Mouse (Mus musculus) liver, embryonic 15.5 days (tissue): Measurements from ENCODE around the gene Stk11. TPM values are rescaled to one million over a fixed set of nuclear protein-coding genes. Genes with fewer than 3 reads are reported as not detected.

ENCODE experiments used
- ATAC-seq: fragments of 200-750 bp; cut with Nextera tagmentation; 2 replicates; pipeline ENCODE4 v1.8.0; 2017; ENCODE audit warnings: moderate number of reproducible peaks, mild to moderate bottlenecking, moderate library complexity; ENCODE audit not compliant: insufficient read depth
- H3K27ac ChIP-seq: fragments of 300-500 bp; sonication (generic); replicated peaks from 2 replicates; pipeline ENCODE4 v1.5.1; 2015; ENCODE audit warnings: mild to moderate bottlenecking, inconsistent platforms
- H3K27me3 ChIP-seq: fragments of 300-500 bp; sonication (generic); 2 replicates; pipeline ENCODE4 v1.6.1; 2015; ENCODE audit warnings: mild to moderate bottlenecking, inconsistent platforms
- H3K36me3 ChIP-seq: fragments of 300-500 bp; sonication (generic); replicated peaks from 2 replicates; pipeline ENCODE4 v1.6.1; 2015; ENCODE audit warnings: moderate library complexity, mild to moderate bottlenecking, inconsistent platforms
- H3K4me1 ChIP-seq: fragments of 300-500 bp; sonication (generic); replicated peaks from 2 replicates; pipeline ENCODE4 v1.6.1; 2015; ENCODE audit warnings: inconsistent platforms
- H3K4me2 ChIP-seq: fragments of 300-500 bp; sonication (generic); 2 replicates; pipeline ENCODE4 v1.6.1; 2015; ENCODE audit warnings: moderate library complexity, mild to moderate bottlenecking, inconsistent platforms
- H3K4me3 ChIP-seq: fragments of 300-500 bp; sonication (generic); replicated peaks from 2 replicates; pipeline ENCODE4 v1.5.1; 2015; ENCODE audit warnings: mild to moderate bottlenecking, inconsistent platforms
- H3K9ac ChIP-seq: fragments of 300-500 bp; sonication (generic); 2 replicates; pipeline ENCODE4 v1.6.1; 2015; ENCODE audit warnings: moderate library complexity, mild to moderate bottlenecking, inconsistent platforms
- H3K9me3 ChIP-seq: fragments of 300-500 bp; sonication (generic); replicated peaks from 2 replicates; pipeline ENCODE4 v1.6.1; 2016; ENCODE audit warnings: inconsistent platforms
- WGBS: fragments of 180-500 bp; shearing (Covaris S2); methylation state at CpG from one replicate; pipeline ENCODE4 v1.1.7; 2015; ENCODE audit warnings: mixed read lengths; ENCODE audit not compliant: insufficient replicate concordance; 5-methylcytosine and 5-hydroxymethylcytosine counted together
- polyA plus RNA-seq: library from polyadenylated mRNA; unstranded; fragments of >200 nt; fragmentation: Nextera tagmentation; extraction: Ambion mirVana; gene quantifications from 2 replicates; pipeline ENCODE4 v1.2.1, GENCODE M21; 2015

Stk11 gene
- polyA plus RNA-seq, 1 experiment from 2014 or later, result 16.4 TPM

GRCm38 (mm10) chr10:80115944-80116335 lies 337 bp downstream of the Stk11 start:
- H3K9ac ChIP-seq, result peak overlapping the region; percentile 97
- ATAC-seq, result 0 out of 2 replicates have a peak, but pooled peaks have one; percentile 11
- H3K4me3 ChIP-seq, result peak overlapping the region; percentile 94
- H3K27me3 ChIP-seq, result no peaks in the 10 kb centered on the region
- peak overlapping the region; percentile 95 for H3K27ac ChIP-seq
- H3K36me3 ChIP-seq, result peaks cover 38% of the 10 kb centered on the region
- peak overlapping the region; percentile 82 for H3K4me2 ChIP-seq
- under 1% methylated on average over 56 of the region's 63 CpGs for WGBS
- peaks cover 68% of the 10 kb centered on the region for H3K4me1 ChIP-seq
- H3K9me3 ChIP-seq, result no peaks in the 10 kb centered on the region

DNA sequence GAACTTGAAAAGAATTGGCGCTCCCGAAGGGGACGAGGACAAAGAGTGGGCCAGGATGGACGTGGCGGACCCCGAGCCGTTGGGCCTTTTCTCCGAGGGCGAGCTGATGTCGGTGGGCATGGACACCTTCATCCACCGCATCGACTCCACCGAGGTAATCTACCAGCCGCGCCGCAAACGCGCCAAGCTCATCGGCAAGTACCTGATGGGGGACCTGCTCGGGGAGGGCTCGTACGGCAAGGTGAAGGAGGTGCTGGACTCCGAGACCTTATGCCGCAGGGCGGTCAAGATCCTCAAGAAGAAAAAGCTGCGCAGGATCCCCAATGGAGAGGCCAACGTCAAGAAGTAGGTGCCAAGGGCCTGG lies 942 bp downstream of the Stk11 start:
- WGBS, result under 1% methylated on average over 27 of the region's 27 CpGs
- no peak for ATAC-seq
- Histone ChIP-seq H3K27me3 (no peaks in the 10 kb centered on the region), H3K4me2 (peak overlapping the region; percentile 82), H3K4me1 (peaks cover 70% of the 10 kb centered on the region), H3K4me3 (peak overlapping the region; percentile 94), H3K9me3 (no peaks in the 10 kb centered on the region), H3K36me3 (peaks cover 44% of the 10 kb centered on the region), H3K9ac (peak overlapping the region; percentile 97), H3K27ac (peak overlapping the region; percentile 95)

GRCm38 (mm10) chr10:80116927-80117691 lies 1.5 kb downstream of the Stk11 start:
- peak overlapping the region; percentile 95 for H3K27ac ChIP-seq
- peak; percentile 6 for ATAC-seq
- peak overlapping the region; percentile 97 for H3K9ac ChIP-seq
- H3K27me3 ChIP-seq, result no peaks in the 10 kb centered on the region
- no peaks in the 10 kb centered on the region for H3K9me3 ChIP-seq
- H3K36me3 ChIP-seq, result peaks cover 49% of the 10 kb centered on the region
- peaks cover 75% of the 10 kb centered on the region for H3K4me1 ChIP-seq
- WGBS, result under 1% methylated on average over 30 of the region's 30 CpGs
- peak overlapping the region; percentile 94 for H3K4me3 ChIP-seq
- peak overlapping the region; percentile 82 for H3K4me2 ChIP-seq

GRCm38 (mm10) chr10:80117736-80118135 lies 2.1 kb downstream of the Stk11 start:
- H3K9me3 ChIP-seq, result no peaks in the 10 kb centered on the region
- H3K4me1 ChIP-seq, result peaks cover 81% of the 10 kb centered on the region
- peak overlapping the region; percentile 97 for H3K9ac ChIP-seq
- no peak for ATAC-seq
- peak overlapping the region; percentile 82 for H3K4me2 ChIP-seq
- peak overlapping the region; percentile 94 for H3K4me3 ChIP-seq
- 30% methylated on average over 1 of the region's 1 CpGs for WGBS
- peaks cover 55% of the 10 kb centered on the region for H3K36me3 ChIP-seq
- H3K27me3 ChIP-seq, result no peaks in the 10 kb centered on the region
- H3K27ac ChIP-seq, result peak overlapping the region; percentile 95

DNA sequence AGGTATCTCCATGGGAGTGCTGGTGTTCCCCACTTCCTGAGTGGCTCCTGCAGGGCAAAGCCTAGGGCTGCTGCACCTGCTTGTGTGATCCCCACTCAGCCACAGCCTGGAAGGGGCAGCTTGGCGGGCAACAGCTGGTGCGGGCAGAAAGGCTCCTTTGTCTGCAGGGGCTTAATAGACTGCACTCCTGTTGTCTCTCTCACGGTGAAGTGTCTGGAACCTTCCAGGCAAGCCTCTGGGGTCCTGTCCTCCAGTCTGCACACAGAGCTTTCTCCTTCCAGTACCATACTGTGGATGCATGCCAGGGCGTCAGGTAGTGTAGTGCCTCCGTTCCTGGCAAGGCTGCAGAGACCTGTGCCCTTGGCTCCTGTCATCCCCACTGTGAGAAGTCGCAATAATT lies 2.9 kb downstream of the Stk11 start:
- no peaks in the 10 kb centered on the region for H3K9me3 ChIP-seq
- peaks cover 82% of the 10 kb centered on the region for H3K4me1 ChIP-seq
- ATAC-seq, result no peak
- WGBS, result 77% methylated on average over 6 of the region's 6 CpGs
- no peaks in the 10 kb centered on the region for H3K27me3 ChIP-seq
- peak overlapping the region; percentile 95 for H3K27ac ChIP-seq
- H3K4me3 ChIP-seq, result peak overlapping the region; percentile 94
- peak overlapping the region; percentile 97 for H3K9ac ChIP-seq
- peaks cover 63% of the 10 kb centered on the region for H3K36me3 ChIP-seq
- H3K4me2 ChIP-seq, result peak overlapping the region; percentile 82

- no peak for ATAC-seq
- WGBS, result 67% methylated on average over 2 of the region's 2 CpGs
- Histone ChIP-seq H3K27ac (peak overlapping the region; percentile 42), H3K4me1 (peaks cover 82% of the 10 kb centered on the region), H3K27me3 (no peaks in the 10 kb centered on the region), H3K36me3 (peaks cover 79% of the 10 kb centered on the region), H3K9ac (no peak overlapping the region; the same call in 1 of the 2 replicates), H3K4me3 (no peak overlapping the region; the same call in 1 of the 2 replicates), H3K9me3 (no peaks in the 10 kb centered on the region), H3K4me2 (peak overlapping the region; percentile 82)
Observed at GRCm38 (mm10) chr10:80120146-80120545, 4.5 kb downstream of the Stk11 start.

DNA sequence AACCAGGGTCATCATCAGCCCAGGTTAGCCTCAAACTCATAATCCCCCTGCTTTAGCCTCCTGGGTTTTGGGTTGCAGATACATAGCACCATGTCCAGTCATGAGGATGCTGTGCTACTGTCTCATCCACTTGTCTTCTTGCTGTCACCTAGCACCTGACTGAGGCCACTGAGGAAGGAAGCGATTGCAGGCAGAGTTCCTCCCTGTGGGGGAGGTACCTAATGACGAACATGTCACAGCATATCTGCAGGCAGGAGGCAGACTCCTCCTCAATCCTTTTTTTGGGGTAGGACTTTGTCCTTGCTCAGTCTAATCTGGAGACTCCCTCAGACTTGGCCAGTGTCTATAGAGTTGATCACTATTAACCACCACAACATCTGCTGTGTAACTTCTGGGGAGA lies 6.0 kb downstream of the Stk11 start:
- Histone ChIP-seq H3K4me1 (peaks cover 97% of the 10 kb centered on the region), H3K4me2 (no peak overlapping the region), H3K9me3 (no peaks in the 10 kb centered on the region), H3K36me3 (peaks cover 94% of the 10 kb centered on the region), H3K27ac (peak overlapping the region; percentile 56), H3K4me3 (no peak overlapping the region), H3K27me3 (no peaks in the 10 kb centered on the region), H3K9ac (no peak overlapping the region)
- WGBS, result 34% methylated on average over 2 of the region's 2 CpGs
- ATAC-seq, result no peak

- Histone ChIP-seq H3K27ac (peak overlapping the region; percentile 89), H3K4me2 (peak overlapping the region; percentile 68), H3K4me3 (peak overlapping the region; percentile 33), H3K4me1 (peaks cover 97% of the 10 kb centered on the region), H3K27me3 (no peaks in the 10 kb centered on the region), H3K9ac (peak overlapping the region; percentile 52), H3K36me3 (peaks cover 99% of the 10 kb centered on the region), H3K9me3 (no peaks in the 10 kb centered on the region)
- ATAC-seq, result peak; percentile 89
- 43% methylated on average over 9 of the region's 9 CpGs for WGBS
Observed at GRCm38 (mm10) chr10:80123932-80124562, 8.4 kb downstream of the Stk11 start.

DNA sequence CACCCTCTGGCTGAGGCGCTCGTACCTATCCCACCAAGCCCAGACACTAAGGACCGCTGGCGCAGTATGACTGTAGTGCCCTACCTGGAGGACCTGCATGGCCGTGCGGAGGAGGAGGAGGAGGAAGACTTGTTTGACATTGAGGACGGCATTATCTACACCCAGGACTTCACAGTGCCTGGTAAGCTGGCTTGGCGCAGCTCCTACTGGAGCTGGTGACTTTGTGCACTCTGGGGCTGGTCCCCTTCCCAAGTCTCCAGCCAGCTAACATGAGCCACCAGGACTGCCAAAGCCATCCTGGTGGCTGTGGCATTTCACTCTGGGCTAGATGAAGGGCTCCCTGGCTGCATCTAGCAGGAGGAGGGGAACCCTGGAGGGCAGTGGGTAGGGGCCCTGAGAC lies 12.3 kb downstream of the Stk11 start:
- Histone ChIP-seq H3K9me3 (no peaks in the 10 kb centered on the region), H3K27ac (peak overlapping the region; percentile 67; the same call in 1 of the 2 replicates), H3K4me1 (peaks cover 94% of the 10 kb centered on the region), H3K4me3 (no peak overlapping the region), H3K36me3 (peaks cover 98% of the 10 kb centered on the region), H3K9ac (no peak overlapping the region), H3K27me3 (no peaks in the 10 kb centered on the region), H3K4me2 (no peak overlapping the region)
- WGBS, result 93% methylated on average over 8 of the region's 8 CpGs
- ATAC-seq, result no peak

GRCm38 (mm10) chr10:80129846-80130245 lies 14.2 kb downstream of the Stk11 start:
- Histone ChIP-seq H3K36me3 (peaks cover 79% of the 10 kb centered on the region), H3K27me3 (peaks cover 4% of the 10 kb centered on the region; the same call in 1 of the 2 replicates), H3K9ac (no peak overlapping the region), H3K4me2 (no peak overlapping the region), H3K27ac (no peak overlapping the region), H3K4me1 (peaks cover 80% of the 10 kb centered on the region), H3K4me3 (no peak overlapping the region), H3K9me3 (no peaks in the 10 kb centered on the region)
- no peak for ATAC-seq
- 94% methylated on average over 9 of the region's 9 CpGs for WGBS

DNA sequence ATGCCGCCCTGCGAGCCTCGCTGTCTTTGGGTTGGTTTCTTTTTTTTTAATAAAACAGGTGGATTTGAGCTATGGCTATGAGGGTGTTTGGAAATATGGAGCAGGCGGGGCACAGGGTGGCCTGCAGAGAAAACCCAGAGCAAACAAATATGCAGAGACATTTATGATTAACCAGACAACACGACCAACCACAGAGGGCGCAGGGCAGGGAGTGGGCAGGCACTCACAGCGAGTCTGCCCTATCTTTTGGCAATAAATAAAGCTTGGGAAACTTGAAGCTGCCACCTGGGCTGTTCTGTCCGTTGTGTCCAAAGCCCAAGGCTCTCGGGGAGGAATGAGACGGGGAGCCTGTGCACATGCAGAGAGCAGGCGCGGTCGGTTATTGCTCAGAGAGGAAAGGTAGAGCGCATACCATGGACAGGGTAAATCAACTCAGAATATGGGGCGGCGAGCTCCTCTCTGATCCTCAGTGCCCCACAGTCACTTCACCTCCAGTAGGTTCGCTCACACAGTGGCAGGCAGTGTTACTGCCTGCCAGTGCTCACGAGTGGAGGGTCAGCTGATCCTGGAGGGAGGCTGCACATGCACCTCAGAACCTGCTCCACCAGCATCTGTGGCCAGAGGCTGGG lies 14.9 kb downstream of the Stk11 start:
- 81% methylated on average over 18 of the region's 18 CpGs for WGBS
- Histone ChIP-seq H3K36me3 (peaks cover 73% of the 10 kb centered on the region), H3K4me2 (no peak overlapping the region), H3K27me3 (peaks cover 11% of the 10 kb centered on the region), H3K4me3 (no peak overlapping the region), H3K9ac (no peak overlapping the region), H3K4me1 (peaks cover 74% of the 10 kb centered on the region), H3K9me3 (no peaks in the 10 kb centered on the region), H3K27ac (0 out of 2 replicates have a peak overlapping the region, but pooled peaks have one; percentile 2)
- ATAC-seq, result peak; percentile 20; the same call in 1 of the 2 replicates
